Mouse (Mus musculus) CH12.LX (cell line): ENCODE measurements at regions not wholly inside any gene's neighbourhood (a gene's known extent, or its start where the extent isn't known, plus 50 kb on each side); places are given as distances from the start of the nearest gene placed in this dataset.

Experiments
- DNase-seq: peaks from one replicate; pipeline ENCODE4 v3.0.0-alpha.2; 2013; ENCODE audit errors: extremely low read depth
- H3K27ac ChIP-seq: 2 replicates; pipeline ENCODE4 v1.5.1; 2012; ENCODE audit warnings: low read depth, mild to moderate bottlenecking, control low read depth, moderate library complexity; ENCODE audit not compliant: insufficient read depth
- H3K27me3 ChIP-seq: replicated peaks from 2 replicates; pipeline ENCODE3; 2012; ENCODE audit warnings: inconsistent platforms
- H3K36me3 ChIP-seq, 2 experiments: replicated peaks in 1 of 2; 2 replicates each; pipeline versions ENCODE3 to v1.6.1; 2012; ENCODE audit warnings: inconsistent platforms in 1 of 2, low read length in 1 of 2, mild to moderate bottlenecking in 1 of 2, mixed read lengths in 1 of 2, moderate library complexity in 1 of 2; ENCODE audit not compliant: control insufficient read depth in 1 of 2, insufficient read depth in 1 of 2
- H3K4me1 ChIP-seq, 2 experiments: 2 replicates each; pipeline ENCODE4 v1.6.1; 2012; ENCODE audit warnings: inconsistent platforms in 1 of 2, moderate library complexity in 1 of 2; ENCODE audit not compliant: insufficient read depth in 2 of 2, control insufficient read depth in 1 of 2
- H3K4me2 ChIP-seq: 2 replicates; pipeline ENCODE4 v1.6.1; 2012; ENCODE audit warnings: low read depth, mild to moderate bottlenecking, control low read depth; ENCODE audit not compliant: poor library complexity, insufficient read depth, severe bottlenecking
- H3K4me3 ChIP-seq, 3 experiments: fragments of 150-350 bp in 1 of 3; sonication (generic) in 1 of 3; replicated peaks in 1 of 3; 2 replicates each; pipeline versions ENCODE3 to v1.5.1; 2011 to 2012; ENCODE audit warnings: low read depth in 2 of 3, low read length in 2 of 3, mild to moderate bottlenecking in 2 of 3, moderate library complexity in 2 of 3, control low read depth in 1 of 3, improper control_type of control experiment in 1 of 3, inconsistent platforms in 1 of 3, mixed read lengths in 1 of 3; ENCODE audit not compliant: poor library complexity in 1 of 3
- H3K79me2 ChIP-seq: replicated peaks from 2 replicates; pipeline ENCODE4 v1.6.1; 2012; ENCODE audit warnings: mild to moderate bottlenecking, moderate library complexity; ENCODE audit not compliant: control insufficient read depth, poor library complexity, insufficient read depth, severe bottlenecking; ENCODE audit errors: extremely low read depth
- H3K9ac ChIP-seq: 2 replicates; pipeline ENCODE4 v1.6.1; 2012; ENCODE audit warnings: low read depth, mild to moderate bottlenecking, control low read depth, moderate library complexity; ENCODE audit not compliant: insufficient read depth
- H3K9me3 ChIP-seq: replicated peaks from 2 replicates; pipeline ENCODE3; 2012; ENCODE audit warnings: low read length, inconsistent platforms, mixed read lengths
- BHLHE40 ChIP-seq: IDR thresholded peaks from 2 replicates; pipeline ENCODE4 v1.6.1; 2011; ENCODE audit warnings: mild to moderate bottlenecking, low read depth, low read length, improper control_type of control experiment
- CTCF ChIP-seq, 2 experiments: IDR thresholded peaks in 1 of 2; conservative IDR thresholded peaks in 1 of 2; 2 replicates each; pipeline ENCODE4 v1.5.1; 2011 to 2012; ENCODE audit warnings: low read depth in 2 of 2, low read length in 2 of 2, improper control_type of control experiment in 1 of 2, inconsistent platforms in 1 of 2, mild to moderate bottlenecking in 1 of 2, moderate library complexity in 1 of 2
- E2F4 ChIP-seq: IDR thresholded peaks from 2 replicates; pipeline ENCODE4 v1.6.1; 2011; ENCODE audit warnings: low read depth, low read length, improper control_type of control experiment; ENCODE audit not compliant: insufficient replicate concordance
- ELF1 ChIP-seq: IDR thresholded peaks from 2 replicates; pipeline ENCODE4 v1.6.1; 2014; ENCODE audit warnings: low read depth, mild to moderate bottlenecking, inconsistent platforms, low read length, improper control_type of control experiment
- EP300 ChIP-seq: IDR thresholded peaks from 2 replicates; pipeline ENCODE4 v1.6.1; 2011; ENCODE audit warnings: low read length, improper control_type of control experiment
- ETS1 ChIP-seq: conservative IDR thresholded peaks from 2 replicates; pipeline ENCODE4 v1.6.1; 2012; ENCODE audit warnings: low read depth, mild to moderate bottlenecking, inconsistent platforms, low read length, improper control_type of control experiment, moderate library complexity
- IRF4 ChIP-seq: IDR thresholded peaks from 2 replicates; pipeline ENCODE4 v1.6.1; 2014; ENCODE audit warnings: low read depth, mild to moderate bottlenecking, inconsistent platforms, low read length, improper control_type of control experiment
- JUN ChIP-seq: IDR thresholded peaks from 2 replicates; pipeline ENCODE4 v1.6.1; 2011; ENCODE audit warnings: low read depth, mild to moderate bottlenecking, low read length, improper control_type of control experiment, moderate library complexity; ENCODE audit not compliant: insufficient read depth
- JUND ChIP-seq: conservative IDR thresholded peaks from 2 replicates; pipeline ENCODE4 v1.6.1; 2011; ENCODE audit warnings: low read depth, low read length, improper control_type of control experiment
- KAT2A ChIP-seq: IDR thresholded peaks from 2 replicates; pipeline ENCODE4 v1.6.1; 2012; ENCODE audit warnings: low read length, improper control_type of control experiment, inconsistent platforms; ENCODE audit not compliant: insufficient replicate concordance
- MAFK ChIP-seq: IDR thresholded peaks from 2 replicates; pipeline ENCODE4 v1.6.1; 2011; ENCODE audit warnings: low read length, improper control_type of control experiment; ENCODE audit not compliant: insufficient replicate concordance
- MAZ ChIP-seq: IDR thresholded peaks from 2 replicates; pipeline ENCODE4 v1.6.1; 2012; ENCODE audit warnings: low read depth, mild to moderate bottlenecking, inconsistent platforms, low read length, improper control_type of control experiment, moderate library complexity
- MYC ChIP-seq: IDR thresholded peaks from 2 replicates; pipeline ENCODE4 v1.6.1; 2011; ENCODE audit warnings: low read depth, mild to moderate bottlenecking, improper control_type of control experiment, low read length
- NRF1 ChIP-seq: IDR thresholded peaks from 2 replicates; pipeline ENCODE4 v1.6.1; 2014; ENCODE audit warnings: low read depth, mild to moderate bottlenecking, inconsistent platforms, low read length, improper control_type of control experiment, moderate library complexity
- RAD21 ChIP-seq: IDR thresholded peaks from 2 replicates; pipeline ENCODE4 v1.6.1; 2011; ENCODE audit warnings: low read depth, mild to moderate bottlenecking, low read length, improper control_type of control experiment, moderate library complexity
- SMC3 ChIP-seq: IDR thresholded peaks from 2 replicates; pipeline ENCODE4 v1.6.1; 2011; ENCODE audit warnings: low read depth, low read length, improper control_type of control experiment
- TBP ChIP-seq: conservative IDR thresholded peaks from 2 replicates; pipeline ENCODE4 v1.6.1; 2011; ENCODE audit warnings: low read depth, low read length, improper control_type of control experiment
- TCF12 ChIP-seq: IDR thresholded peaks from 2 replicates; pipeline ENCODE4 v1.6.1; 2014; ENCODE audit warnings: low read depth, mild to moderate bottlenecking, inconsistent platforms, low read length, improper control_type of control experiment
- UBTF ChIP-seq: IDR thresholded peaks from 2 replicates; pipeline ENCODE4 v1.6.1; 2012; ENCODE audit warnings: low read depth, mild to moderate bottlenecking, inconsistent platforms, low read length, improper control_type of control experiment, moderate library complexity
- USF1 ChIP-seq: IDR thresholded peaks from 2 replicates; pipeline ENCODE4 v1.6.1; 2014; ENCODE audit warnings: low read depth, mild to moderate bottlenecking, inconsistent platforms, low read length, improper control_type of control experiment
- ZC3H11A ChIP-seq: IDR thresholded peaks from 2 replicates; pipeline ENCODE4 v1.6.1; 2012; ENCODE audit warnings: low read depth, mild to moderate bottlenecking, inconsistent platforms, low read length, improper control_type of control experiment
- ZKSCAN1 ChIP-seq: IDR thresholded peaks from 2 replicates; pipeline ENCODE4 v1.6.1; 2012; ENCODE audit warnings: low read depth, inconsistent platforms, low read length, improper control_type of control experiment, borderline replicate concordance
- ZMIZ1 ChIP-seq: IDR thresholded peaks from 2 replicates; pipeline ENCODE4 v1.6.1; 2012; ENCODE audit warnings: low read depth, mild to moderate bottlenecking, inconsistent platforms, low read length, improper control_type of control experiment
- ZNF384 ChIP-seq: IDR thresholded peaks from 2 replicates; pipeline ENCODE4 v1.6.1; 2012; ENCODE audit warnings: low read depth, low read length, improper control_type of control experiment, inconsistent platforms
- dilution Hi-C: fragments of 300-500 bp; cut with MboI; formaldehyde crosslinking; loops from 2 replicates; pipeline ENCODE4 v1.14.3; 2020; ENCODE audit warnings: low sequenced_read_pairs; ENCODE audit not compliant: extremely low pct_unique_long_range_greater_than_20kb, extremely low pct_ligation_motif_present
- in situ Hi-C: fragments of 300-500 bp; cut with MboI; formaldehyde crosslinking; loops from 3 replicates; pipeline ENCODE4 v1.14.3; 2019; ENCODE audit warnings: low sequenced_read_pairs, low pct_ligation_motif_present, low pct_unique_long_range_greater_than_20kb, mixed read lengths

GRCm38 (mm10) chr13:90212390-90212789 lies 123.0 kb upstream of the Xrcc4 start:
- DNase-seq: no peak
- H3K9me3 ChIP-seq: no peaks in the 10 kb centered on the region

GRCm38 (mm10) chr13:90207875-90208274 lies 118.5 kb upstream of the Xrcc4 start:
- DNase-seq: no peak
- no peak overlapping the region for H3K4me2 ChIP-seq
- in situ Hi-C loops (no loop called here), dilution Hi-C loops (no loop called here)
- no peak overlapping the region for H3K27ac ChIP-seq
- H3K4me3 ChIP-seq: no peak overlapping the region
- H3K79me2 ChIP-seq: no peaks in the 10 kb centered on the region
- no peaks in the 10 kb centered on the region for H3K27me3 ChIP-seq
- TF ChIP-seq SMC3 (no peak), TBP (no peak), NRF1 (no peak), ZMIZ1 (no peak), JUND (no peak), MAZ (no peak), KAT2A (no peak), EP300 (no peak), BHLHE40 (no peak), MYC (no peak)
- H3K9me3 ChIP-seq: no peaks in the 10 kb centered on the region
- H3K4me1 ChIP-seq: no peaks in the 10 kb centered on the region
- H3K9ac ChIP-seq: no peak overlapping the region
- no peaks in the 10 kb centered on the region for H3K36me3 ChIP-seq

More at GRCm38 (mm10) chr13:90212390-90212789, 123.0 kb upstream of the Xrcc4 start:
- Histone ChIP-seq H3K79me2 (no peaks in the 10 kb centered on the region), H3K27ac (no peak overlapping the region), H3K4me1 (no peaks in the 10 kb centered on the region), H3K4me3 (no peak overlapping the region), H3K9ac (no peak overlapping the region), H3K36me3 (no peaks in the 10 kb centered on the region), H3K27me3 (no peaks in the 10 kb centered on the region), H3K4me2 (no peak overlapping the region)
- in situ Hi-C loops: no loop called here
- TF ChIP-seq TCF12: no peak
- TF ChIP-seq ZNF384: no peak
- no peak for TF ChIP-seq MAFK
- no peak for TF ChIP-seq USF1
- TF ChIP-seq IRF4: no peak
- no peak for TF ChIP-seq ZMIZ1
- no peak for TF ChIP-seq UBTF
- TF ChIP-seq E2F4: no peak
- no peak for TF ChIP-seq RAD21
- TF ChIP-seq ELF1: no peak
- no peak for TF ChIP-seq ZC3H11A
- TF ChIP-seq EP300: no peak
- TF ChIP-seq MYC: no peak
- no peak for TF ChIP-seq JUN
- TF ChIP-seq CTCF (conservative IDR thresholded peaks at IDR 0.05 in 1 of 2, IDR thresholded peaks at IDR 0.05 in 1 of 2; ENCODE audit: low read depth in 2 of 2, low read length in 2 of 2): no peak
- no peak for TF ChIP-seq ZKSCAN1
- TF ChIP-seq ETS1: no peak
- dilution Hi-C loops: no loop called here
